Mouse (Mus musculus): ENCODE results near the gene Gm20937. TPM values are rescaled to one million over a fixed set of nuclear protein-coding genes. Genes with fewer than 3 reads are reported as not detected.

The Gm20937 gene
- polyA plus RNA-seq (2014; fragmentation: Illumina TruSeq; extraction: RNeasy Lipid Tissue Mini Kit (QIAGEN cat#74804); ENCODE audit: low read depth, low replicate concordance), result not detected

DNA sequence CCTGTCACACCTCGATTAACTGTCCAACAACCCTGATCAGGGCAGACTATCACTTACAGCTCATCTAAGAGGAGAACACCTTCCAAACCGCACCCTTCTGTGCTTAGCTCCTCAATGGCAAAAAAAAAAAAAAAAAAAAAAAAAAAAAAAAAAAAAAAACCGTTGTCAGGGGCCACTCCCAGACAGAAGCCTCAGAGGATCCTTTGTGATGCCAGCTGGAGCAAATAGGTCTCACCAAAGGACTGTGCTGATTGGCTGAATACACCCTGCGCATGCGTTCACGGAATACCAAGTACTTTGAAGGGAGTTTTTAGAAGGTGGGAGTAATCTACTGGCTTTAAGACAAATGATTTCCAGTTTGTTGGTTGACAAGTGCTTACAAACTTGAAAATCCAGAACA is at the start of gene Gm20937:
Gm20937 (minus strand) TSS at position 101 of the 400 bp plus-strand sequence.

Other genes starting within 250 kb of the Gm20937 start
- not detected for gene Gm20816, start 243.1 kb upstream of the Gm20937 start, polyA plus RNA-seq (2014; fragmentation: Illumina TruSeq; extraction: RNeasy Lipid Tissue Mini Kit (QIAGEN cat#74804); ENCODE audit: low read depth, low replicate concordance)